Mouse (Mus musculus) embryonic stem cell, embryonic (primary cell): Measurements from ENCODE around the gene Kcnk7.

Source experiments
- CTCF ChIA-PET, 4 experiments: fragments of 300-600 bp in 2 of 4; fragments of 350-600 bp in 2 of 4; sonication (Branson Sonifier 250); formaldehyde crosslinking; loops; one replicate each; lab custom pipeline; 2022; ENCODE audit warnings: inconsistent platforms in 2 of 4; lab: Charles Lee
- POLR2A ChIA-PET, 4 experiments: fragments of 300-600 bp in 2 of 4; fragments of 350-600 bp in 2 of 4; sonication (Branson Sonifier 250); formaldehyde crosslinking; loops; one replicate each; lab custom pipeline; 2022; ENCODE audit warnings: antibody characterized with exemption in 4 of 4, inconsistent platforms in 1 of 4; lab: Charles Lee

Gene Kcnk7

DNA sequence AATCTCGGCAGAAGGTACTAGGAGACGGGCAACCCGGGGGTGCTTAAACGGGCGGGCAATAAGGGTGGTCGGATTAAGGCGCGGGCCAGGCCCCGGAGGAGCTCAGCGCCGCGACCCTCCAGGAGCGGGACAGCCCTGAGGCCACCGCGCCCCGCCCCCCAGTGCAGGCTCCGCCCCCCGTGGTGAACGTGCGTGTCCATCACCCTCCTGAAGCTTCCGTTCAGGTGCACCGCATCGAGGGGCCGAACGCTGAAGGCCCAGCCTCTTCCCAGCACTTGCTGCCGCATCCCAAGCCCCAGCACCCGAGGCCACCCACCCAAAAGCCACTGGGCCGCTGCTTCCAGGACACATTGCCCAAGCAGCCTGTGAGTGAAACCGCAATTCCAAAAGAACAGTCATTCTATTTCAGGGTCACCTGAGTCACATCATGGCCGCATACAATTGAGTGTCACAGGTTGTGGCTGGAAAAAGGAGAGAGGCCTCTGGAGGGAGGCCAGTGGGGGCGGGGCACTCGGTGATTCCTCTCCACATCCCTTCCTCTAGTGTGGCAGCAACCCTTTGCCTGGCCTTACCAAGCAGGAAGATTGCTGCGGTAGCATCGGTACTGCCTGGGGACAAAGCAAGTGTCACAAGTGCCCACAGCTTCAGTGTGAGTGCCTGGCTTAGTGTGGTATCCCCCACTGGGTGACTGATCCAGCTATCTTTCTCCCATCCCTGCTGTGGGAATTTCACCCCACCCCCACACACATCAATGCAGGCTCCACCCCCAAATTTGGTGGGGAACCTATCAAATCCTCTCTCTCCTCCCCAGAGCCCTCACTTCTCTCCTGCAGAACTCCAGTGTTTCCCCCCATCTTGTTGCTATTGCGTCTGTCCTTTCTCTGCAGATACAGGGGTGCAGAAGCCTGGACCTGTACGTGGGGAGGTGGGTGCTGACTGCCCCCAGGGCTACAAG lies 41.9 kb downstream of the Kcnk7 start:
- ChIA-PET CTCF (interaction anchor here (0.7 to 2.2 kb wide), 10 partner anchors 18 to 258 kb away, joined by 3 to 6 read pairs (median 4); partner anchors contain the start of genes Ap5b1 (in 1 of the 4), Mus81 (in 1 of the 4) and Scyl1 (in 1 of the 4)), POLR2A (interaction anchor here in 3 of 4 experiments (0.6 to 5.6 kb wide), 47 partner anchors 9 to 674 kb away, joined by 3 to 40 read pairs (median 4); partner anchors contain the start of genes Scyl1 (in 3 of the 3), Ehbp1l1 (in 2 of the 3), Fam89b (in 2 of the 3) and Kat5 (in 2 of the 3))

DNA sequence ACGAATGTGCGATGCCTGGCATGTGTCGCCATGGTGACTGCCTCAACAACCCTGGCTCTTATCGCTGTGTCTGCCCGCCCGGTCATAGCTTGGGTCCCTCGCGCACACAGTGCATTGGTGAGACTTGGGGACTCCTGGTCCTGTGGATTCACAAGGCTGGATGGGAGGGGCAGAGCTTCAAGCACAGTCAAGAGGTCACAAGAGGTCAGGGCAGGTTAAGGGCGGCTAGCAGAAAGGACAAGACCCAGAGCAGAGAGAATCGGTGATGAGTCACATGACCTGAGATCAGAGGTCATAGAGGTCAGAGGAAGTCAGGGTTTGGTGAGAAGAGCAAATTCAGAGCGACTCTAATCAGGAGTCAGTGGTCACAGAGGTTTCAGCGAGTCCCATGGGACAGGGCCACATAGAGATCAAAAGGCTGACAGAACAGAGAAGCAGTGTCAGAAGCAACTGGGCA lies 42.8 kb downstream of the Kcnk7 start:
- CTCF ChIA-PET = interaction anchor here in 3 of 4 experiments (1.1 to 2.5 kb wide), 6 partner anchors 10 to 259 kb away, joined by 3 to 8 read pairs (median 6); partner anchors contain the start of genes Ap5b1 (in 1 of the 3) and Mus81 (in 1 of the 3)
- POLR2A ChIA-PET = interaction anchor here in 3 of 4 experiments (0.5 to 5.6 kb wide), 27 partner anchors 11 to 290 kb away, joined by 3 to 40 read pairs (median 4); partner anchors contain the start of genes Ehbp1l1 (in 2 of the 3), Fam89b (in 2 of the 3), Frmd8 (in 1 of the 3) and Kat5 (in 1 of the 3)

DNA sequence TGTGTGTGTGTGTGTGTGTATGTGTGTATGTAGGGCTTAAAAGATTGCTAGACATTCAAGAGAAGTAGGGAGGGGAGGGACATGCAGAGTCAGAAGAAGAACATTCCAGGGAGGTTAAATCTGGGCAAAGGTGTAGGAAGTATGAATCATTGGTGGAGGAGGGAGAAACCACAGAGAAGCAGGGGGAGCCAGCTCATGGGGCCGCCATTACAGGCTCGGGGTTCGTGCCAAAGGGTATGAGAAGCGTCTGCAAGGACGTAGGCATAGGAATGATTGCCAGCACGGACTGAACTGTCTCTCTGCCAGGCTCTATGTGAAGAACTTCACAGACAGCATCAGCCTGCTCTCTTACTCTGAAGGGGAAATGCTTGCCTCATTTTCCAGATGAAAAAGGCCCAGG lies 45.3 kb downstream of the Kcnk7 start:
- POLR2A ChIA-PET = interaction anchor here in 2 of 4 experiments (0.5 to 5.6 kb wide), 10 partner anchors 9 to 332 kb away, joined by 3 to 40 read pairs (median 4); partner anchors contain the start of genes Ehbp1l1 (in 1 of the 2), Fam89b (in 1 of the 2), Ltbp3 (in 1 of the 2) and Mrpl49 (in 1 of the 2)
- CTCF ChIA-PET = interaction anchor here in 2 of 4 experiments (0.6 to 2.5 kb wide), 3 partner anchors 7 to 21 kb away, joined by 3 to 8 read pairs (median 3); no protein-coding TSS in a partner anchor

DNA sequence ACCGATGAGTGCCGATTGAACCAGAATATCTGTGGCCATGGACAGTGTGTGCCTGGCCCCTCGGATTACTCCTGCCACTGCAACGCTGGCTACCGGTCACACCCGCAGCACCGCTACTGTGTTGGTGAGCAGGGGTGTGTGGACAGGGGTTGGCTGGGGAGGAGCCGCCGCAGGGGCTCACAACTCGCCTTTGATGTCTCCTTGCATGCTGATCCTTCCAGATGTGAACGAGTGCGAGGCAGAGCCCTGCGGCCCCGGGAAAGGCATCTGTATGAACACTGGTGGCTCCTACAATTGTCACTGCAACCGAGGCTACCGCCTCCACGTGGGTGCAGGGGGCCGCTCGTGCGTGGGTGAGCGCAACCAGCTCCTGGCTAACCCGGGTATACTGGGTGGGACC lies 46.8 kb downstream of the Kcnk7 start:
- POLR2A ChIA-PET = interaction anchor here in 3 of 4 experiments (0.6 to 4.2 kb wide), 11 partner anchors 8 to 294 kb away, joined by 3 to 14 read pairs (median 4); partner anchors contain the start of genes Ccdc85b (in 1 of the 3), Ehbp1l1 (in 1 of the 3) and Scyl1 (in 1 of the 3)

DNA sequence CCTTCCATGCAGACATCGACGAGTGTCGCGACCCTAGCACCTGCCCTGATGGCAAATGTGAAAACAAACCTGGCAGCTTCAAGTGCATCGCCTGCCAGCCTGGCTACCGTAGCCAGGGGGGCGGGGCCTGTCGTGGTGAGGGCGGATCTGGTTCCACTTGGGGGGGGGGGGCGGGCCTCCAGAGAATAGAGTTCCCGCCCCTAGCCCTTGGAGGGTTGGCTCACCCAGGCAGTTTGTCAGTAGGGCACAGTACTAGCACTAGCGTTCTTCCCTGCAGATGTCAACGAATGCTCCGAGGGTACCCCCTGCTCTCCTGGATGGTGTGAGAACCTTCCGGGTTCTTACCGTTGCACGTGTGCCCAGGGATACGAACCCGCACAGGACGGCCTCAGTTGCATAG lies 47.6 kb downstream of the Kcnk7 start:
- ChIA-PET POLR2A (interaction anchor here in 3 of 4 experiments (0.6 to 4.2 kb wide), 15 partner anchors 9 to 457 kb away, joined by 3 to 14 read pairs (median 4); partner anchors contain the start of genes Scyl1 (in 2 of the 3), Ccdc85b (in 1 of the 3) and Sf3b2 (in 1 of the 3)), CTCF (interaction anchor here in 2 of 4 experiments (0.6 to 1.1 kb wide), 3 partner anchors 41 to 222 kb away, joined by 3 read pairs; no protein-coding TSS in a partner anchor)

More for the DNA sequence above, 46.8 kb downstream of the Kcnk7 start:
- CTCF ChIA-PET = interaction anchor here in 2 of 4 experiments (1.1 kb wide), 2 partner anchors 137 to 221 kb away, joined by 3 read pairs; no protein-coding TSS in a partner anchor

DNA sequence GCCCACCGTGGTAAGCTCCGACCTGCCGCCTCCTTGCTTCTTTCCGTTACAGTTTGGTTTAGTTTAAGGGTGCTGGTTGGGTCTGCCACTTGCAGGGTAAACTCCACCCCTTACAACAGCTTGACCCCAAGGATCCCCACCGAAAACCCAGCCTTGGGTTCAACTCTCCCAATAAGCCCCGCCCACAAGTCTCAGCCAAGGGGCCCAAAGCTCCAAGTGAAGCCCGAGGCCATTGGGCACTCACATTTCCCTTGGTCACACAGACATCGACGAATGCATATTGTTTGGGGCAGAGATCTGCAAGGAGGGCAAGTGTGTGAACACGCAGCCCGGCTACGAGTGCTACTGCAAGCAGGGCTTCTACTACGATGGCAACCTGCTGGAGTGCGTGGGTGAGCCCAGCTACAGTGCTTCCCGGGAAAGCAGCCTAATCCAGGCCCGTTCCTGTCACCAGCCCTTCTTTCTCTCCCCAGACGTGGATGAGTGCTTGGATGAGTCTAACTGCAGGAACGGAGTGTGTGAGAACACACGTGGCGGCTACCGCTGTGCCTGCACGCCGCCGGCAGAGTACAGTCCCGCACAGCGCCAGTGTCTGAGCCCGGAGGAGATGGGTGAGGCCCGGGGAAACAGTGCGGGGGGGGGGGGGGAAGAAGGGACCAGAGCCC lies 52.3 kb downstream of the Kcnk7 start:
- ChIA-PET CTCF (interaction anchor here in 3 of 4 experiments (0.5 to 2.5 kb wide), 12 partner anchors 8 to 188 kb away, joined by 3 to 8 read pairs (median 4); partner anchors contain the start of gene Ap5b1 (in 1 of the 3)), POLR2A (interaction anchor here (0.6 to 6.4 kb wide), 30 partner anchors 9 to 590 kb away, joined by 3 to 40 read pairs (median 3); partner anchors contain the start of genes Scyl1 (in 3 of the 4), Fibp (in 2 of the 4), Mus81 (in 1 of the 4) and Snx32 (in 1 of the 4))
